Mouse (Mus musculus) CH12F3 (cell line): ENCODE results near the gene Chd1l.

ENCODE experiments used
- in situ Hi-C: fragments of 300-500 bp; cut with MboI; formaldehyde crosslinking; loops from 2 replicates; pipeline ENCODE4 v1.14.3; 2020; ENCODE audit warnings: low sequenced_read_pairs

Gene Chd1l

GRCm38 (mm10) chr3:97617899-97618298 is 7.9 kb upstream of the Chd1l start:
- in situ Hi-C loops, result no loop called here

GRCm38 (mm10) chr3:97617091-97617825 is 7.3 kb upstream of the Chd1l start:
- in situ Hi-C loops, result no loop called here

GRCm38 (mm10) chr3:97615933-97616332 is 5.9 kb upstream of the Chd1l start:
- in situ Hi-C loops, result no loop called here

- in situ Hi-C loops, result no loop called here
These were observed 5.2 kb upstream of the Chd1l start for GRCm38 (mm10) chr3:97615154-97615553.

GRCm38 (mm10) chr3:97611021-97611420 is 1.0 kb upstream of the Chd1l start:
- in situ Hi-C loops, result no loop called here

- in situ Hi-C loops, result no loop called here
These were observed 680 bp downstream of the Chd1l start for GRCm38 (mm10) chr3:97609201-97609844.

GRCm38 (mm10) chr3:97600050-97600832 is 9.8 kb downstream of the Chd1l start:
- in situ Hi-C loops, result no loop called here

GRCm38 (mm10) chr3:97596796-97597195 is 13.2 kb downstream of the Chd1l start:
- in situ Hi-C loops, result no loop called here

- in situ Hi-C loops, result no loop called here
These were observed 14.9 kb downstream of the Chd1l start for GRCm38 (mm10) chr3:97595066-97595465.

GRCm38 (mm10) chr3:97594140-97594539 is 15.9 kb downstream of the Chd1l start:
- in situ Hi-C loops, result no loop called here

GRCm38 (mm10) chr3:97593089-97593488 is 16.9 kb downstream of the Chd1l start:
- in situ Hi-C loops, result no loop called here

- in situ Hi-C loops, result no loop called here
These were observed 19.3 kb downstream of the Chd1l start for GRCm38 (mm10) chr3:97590699-97591098.

GRCm38 (mm10) chr3:97587656-97588055 is 22.3 kb downstream of the Chd1l start:
- in situ Hi-C loops, result no loop called here

GRCm38 (mm10) chr3:97585383-97586160 is 24.4 kb downstream of the Chd1l start:
- in situ Hi-C loops, result no loop called here

GRCm38 (mm10) chr3:97573807-97574206 is 36.2 kb downstream of the Chd1l start:
- in situ Hi-C loops, result no loop called here

- in situ Hi-C loops, result no loop called here
These were observed 45.4 kb downstream of the Chd1l start for GRCm38 (mm10) chr3:97564588-97564987.

GRCm38 (mm10) chr3:97558554-97558953 is 51.4 kb downstream of the Chd1l start:
- in situ Hi-C loops, result no loop called here

- in situ Hi-C loops, result no loop called here
These were observed 63.8 kb downstream of the Chd1l start for GRCm38 (mm10) chr3:97546205-97546604.

GRCm38 (mm10) chr3:97540171-97540570 is 69.8 kb downstream of the Chd1l start:
- in situ Hi-C loops, result no loop called here

- in situ Hi-C loops, result no loop called here
These were observed 71.4 kb downstream of the Chd1l start for GRCm38 (mm10) chr3:97538634-97539033.

GRCm38 (mm10) chr3:97537006-97537405 is 73.0 kb downstream of the Chd1l start:
- in situ Hi-C loops, result no loop called here
